Mouse (Mus musculus) intestine, postnatal 0 days (tissue): Measurements from ENCODE around the gene Rps6kc1. TPM values are rescaled to one million over a fixed set of nuclear protein-coding genes. Genes with fewer than 3 reads are reported as not detected.

ENCODE experiments used
- ATAC-seq: fragments of 200-750 bp; cut with Nextera tagmentation; 2 replicates; pipeline ENCODE4 v1.8.0; 2017; ENCODE audit warnings: mild to moderate bottlenecking, moderate TSS enrichment, moderate library complexity
- H3K27ac ChIP-seq: fragments of 300-500 bp; sonication (generic); 2 replicates; pipeline ENCODE4 v1.5.1; 2014; ENCODE audit warnings: mild to moderate bottlenecking, low read depth, low read length, moderate library complexity
- H3K27me3 ChIP-seq: fragments of 300-500 bp; sonication (generic); replicated peaks from 2 replicates; pipeline ENCODE4 v1.6.1; 2014; ENCODE audit warnings: low read length, mixed read lengths; ENCODE audit not compliant: control insufficient read depth, insufficient read depth
- H3K36me3 ChIP-seq: fragments of 300-500 bp; sonication (generic); 2 replicates; pipeline ENCODE4 v1.6.1; 2014; ENCODE audit warnings: mild to moderate bottlenecking, moderate library complexity; ENCODE audit not compliant: control insufficient read depth, insufficient read depth
- H3K4me1 ChIP-seq: fragments of 300-500 bp; sonication (generic); replicated peaks from 2 replicates; pipeline ENCODE4 v1.6.1; 2014; ENCODE audit warnings: antibody characterized with exemption, low read length, mixed read lengths; ENCODE audit not compliant: control insufficient read depth, insufficient read depth
- H3K4me2 ChIP-seq: fragments of 300-500 bp; sonication (generic); replicated peaks from 2 replicates; pipeline ENCODE4 v1.6.1; 2014; ENCODE audit warnings: low read depth, mild to moderate bottlenecking, moderate library complexity
- H3K4me3 ChIP-seq: fragments of 300-500 bp; sonication (generic); 2 replicates; pipeline ENCODE4 v1.5.1; 2014; ENCODE audit warnings: low read depth, low read length
- H3K9ac ChIP-seq: fragments of 300-500 bp; sonication (generic); 2 replicates; pipeline ENCODE4 v1.6.1; 2014; ENCODE audit warnings: mild to moderate bottlenecking, low read depth, low read length
- H3K9me3 ChIP-seq: fragments of 300-500 bp; sonication (generic); 2 replicates; pipeline ENCODE4 v1.6.1; 2016; ENCODE audit warnings: mixed run types; ENCODE audit not compliant: control insufficient read depth
- CTCF ChIP-seq: sonication (generic); IDR thresholded peaks from 2 replicates; pipeline ENCODE4 v1.5.1; 2016; ENCODE audit warnings: low read depth, mild to moderate bottlenecking, control low read depth, antibody characterized with exemption, moderate library complexity
- WGBS: fragments of 180-500 bp; shearing (Covaris S2); extraction: QIAGEN DNeasy Blood & Tissue Kit; methylation state at CpG from one replicate; pipeline ENCODE4 v1.1.7; 2014; 5-methylcytosine and 5-hydroxymethylcytosine counted together
- polyA plus RNA-seq: library from polyadenylated mRNA; unstranded; fragments of >200 nt; fragmentation: Nextera tagmentation; extraction: Ambion mirVana; gene quantifications from 2 replicates; pipeline ENCODE4 v1.2.1, GENCODE M21; 2015

Rps6kc1 gene
- polyA plus RNA-seq, 1 experiment from 2014 or later, result 6.0 TPM

DNA sequence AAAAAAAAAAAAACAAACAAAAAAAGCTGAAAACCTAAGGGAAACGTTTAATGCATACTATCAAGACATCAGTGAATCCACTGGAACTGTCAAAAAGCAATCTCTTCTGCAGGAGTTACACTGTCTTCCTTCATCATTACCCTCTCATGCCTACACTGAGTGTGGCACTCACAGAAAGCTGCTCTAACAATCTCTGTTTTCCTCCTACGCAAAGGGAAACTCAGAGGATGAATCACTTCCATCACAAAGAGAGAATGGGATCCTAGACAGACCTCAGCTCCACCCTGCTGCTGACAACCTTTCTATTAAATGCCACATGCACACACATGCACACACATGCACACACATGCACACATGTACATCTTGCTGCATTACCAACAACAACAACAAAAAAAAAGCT, 75.5 kb downstream of the Rps6kc1 start:
- 72% methylated on average over 2 of the region's 2 CpGs for WGBS

DNA sequence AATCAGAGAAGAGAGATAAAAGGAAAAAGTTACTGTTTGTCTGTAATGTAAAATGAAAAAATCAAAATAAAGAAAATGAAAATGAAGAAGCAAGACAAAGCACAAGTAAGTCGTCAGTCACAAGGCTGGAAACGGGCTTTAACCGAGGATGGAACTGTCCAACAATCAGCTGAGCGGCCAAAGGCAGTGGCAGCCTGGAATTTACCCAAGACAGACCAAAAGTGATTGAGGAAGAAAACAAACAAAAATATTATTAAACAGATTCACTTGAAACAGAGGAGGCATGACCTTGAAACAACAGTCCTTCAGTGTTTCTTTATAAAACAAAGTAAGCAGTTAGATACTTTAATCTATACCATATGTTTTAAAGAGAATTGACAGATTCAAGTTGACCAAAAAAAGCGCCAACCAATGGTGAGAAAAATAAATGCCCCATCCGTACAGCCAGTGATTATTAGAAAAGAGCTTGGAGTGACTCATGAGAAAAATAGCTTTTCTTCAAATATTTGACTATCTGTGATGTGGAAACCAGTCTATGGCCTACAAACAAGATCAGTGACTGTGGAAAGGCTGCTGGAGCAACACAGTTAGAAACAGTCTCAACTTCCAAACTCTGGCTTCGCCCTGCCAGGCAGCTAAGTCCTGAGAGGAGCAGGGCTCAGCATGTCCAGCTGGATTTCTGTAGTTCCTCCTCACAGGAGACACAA, 77.2 kb downstream of the Rps6kc1 start:
- H3K27me3 ChIP-seq, result no peaks in the 10 kb centered on the region
- H3K4me2 ChIP-seq, result no peak overlapping the region
- no peak overlapping the region for H3K9ac ChIP-seq
- H3K9me3 ChIP-seq, result no peaks in the 10 kb centered on the region
- WGBS, result 75% methylated on average over 7 of the region's 7 CpGs
- H3K4me3 ChIP-seq, result no peak overlapping the region
- H3K36me3 ChIP-seq, result 0 out of 2 replicates have a peak, but pooled peaks cover 4% of the 10 kb centered on the region
- ATAC-seq, result no peak
- no peak for TF ChIP-seq CTCF
- H3K27ac ChIP-seq, result no peak overlapping the region
- no peaks in the 10 kb centered on the region for H3K4me1 ChIP-seq

More for the DNA sequence above, 75.5 kb downstream of the Rps6kc1 start:
- H3K9me3 ChIP-seq, result no peaks in the 10 kb centered on the region
- no peak overlapping the region for H3K4me3 ChIP-seq
- peaks cover 5% of the 10 kb centered on the region; the same call in 1 of the 2 replicates for H3K36me3 ChIP-seq
- H3K4me1 ChIP-seq, result no peaks in the 10 kb centered on the region
- no peak overlapping the region for H3K9ac ChIP-seq
- TF ChIP-seq CTCF, result no peak
- H3K27me3 ChIP-seq, result no peaks in the 10 kb centered on the region
- no peak overlapping the region for H3K4me2 ChIP-seq
- ATAC-seq, result no peak
- no peak overlapping the region for H3K27ac ChIP-seq

DNA sequence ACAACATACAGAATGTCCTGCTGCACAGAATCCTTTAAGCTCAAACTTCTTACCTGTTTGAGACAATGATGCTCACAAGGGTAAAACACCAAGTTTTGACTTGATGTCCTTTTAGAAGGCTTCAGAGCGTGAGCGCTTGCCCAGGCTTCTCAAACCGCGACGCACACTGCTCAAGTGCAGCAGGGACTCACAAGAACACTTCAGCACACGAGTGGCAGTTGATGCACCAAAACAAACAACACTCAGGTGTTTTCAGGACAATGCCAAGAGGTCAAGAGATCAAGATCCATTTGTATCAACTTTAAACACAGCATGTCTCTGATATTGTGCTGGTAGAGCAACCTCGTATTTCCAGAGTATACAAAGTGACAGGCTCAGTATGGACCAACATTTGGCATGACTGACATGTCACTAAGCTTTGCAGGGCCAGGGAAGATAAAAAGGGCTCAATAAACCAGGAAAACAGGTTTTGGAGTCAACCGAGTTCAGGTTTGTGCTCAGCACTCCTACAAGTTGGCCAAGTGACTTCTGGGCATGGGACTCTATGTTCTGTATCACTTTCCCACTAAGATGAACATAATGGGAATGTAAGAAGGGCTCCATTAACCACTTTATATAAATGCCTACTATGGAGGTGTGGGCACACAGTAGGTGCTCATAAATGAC, 78.5 kb downstream of the Rps6kc1 start:
- Histone ChIP-seq H3K4me1 (no peaks in the 10 kb centered on the region), H3K4me3 (no peak overlapping the region), H3K9me3 (no peaks in the 10 kb centered on the region), H3K4me2 (no peak overlapping the region), H3K27ac (peak overlapping the region; percentile 77), H3K9ac (no peak overlapping the region), H3K27me3 (no peaks in the 10 kb centered on the region), H3K36me3 (0 out of 2 replicates have a peak, but pooled peaks cover 4% of the 10 kb centered on the region)
- WGBS, result 71% methylated on average over 8 of the region's 8 CpGs
- no peak for TF ChIP-seq CTCF
- ATAC-seq, result no peak

DNA sequence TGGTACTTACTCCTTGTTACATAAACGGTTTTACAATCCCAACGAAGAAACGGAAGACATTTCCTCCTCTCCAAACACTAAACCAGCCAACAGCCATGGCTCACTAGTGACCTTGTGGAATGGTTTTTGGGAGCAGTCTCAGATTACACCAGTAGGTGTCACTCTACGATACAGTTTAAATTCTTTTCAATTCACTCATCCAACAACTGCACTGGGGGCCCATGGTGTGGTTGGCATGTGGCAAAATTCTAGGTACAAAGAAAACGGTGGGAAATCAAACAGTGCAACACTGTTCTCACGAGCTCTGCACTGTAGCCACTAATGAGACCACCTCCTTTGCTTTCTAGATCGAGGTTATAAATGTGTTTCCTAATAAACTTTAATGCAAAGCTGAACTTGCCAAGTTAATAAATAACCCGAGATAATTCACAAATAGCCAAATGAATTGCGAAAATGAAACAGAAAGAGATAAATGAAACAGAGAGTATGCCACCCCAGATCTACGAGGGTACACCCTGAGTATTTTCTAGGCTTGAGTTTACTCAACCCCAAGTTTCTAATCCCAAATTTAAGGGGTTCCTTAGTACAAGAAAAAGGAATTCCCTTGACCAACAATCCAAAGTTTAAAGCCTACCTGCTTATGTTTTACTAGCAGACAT, 79.6 kb downstream of the Rps6kc1 start:
- peaks cover 10% of the 10 kb centered on the region; the same call in 1 of the 2 replicates for H3K36me3 ChIP-seq
- WGBS, result 28% methylated on average over 10 of the region's 10 CpGs
- H3K9ac ChIP-seq, result no peak overlapping the region
- H3K9me3 ChIP-seq, result no peaks in the 10 kb centered on the region
- H3K4me1 ChIP-seq, result no peaks in the 10 kb centered on the region
- H3K27ac ChIP-seq, result peak overlapping the region; percentile 77
- peak; percentile 83 for TF ChIP-seq CTCF
- no peaks in the 10 kb centered on the region for H3K27me3 ChIP-seq
- peak; percentile 76 for ATAC-seq
- H3K4me3 ChIP-seq, result 0 out of 2 replicates have a peak overlapping the region, but pooled peaks have one; percentile 3
- H3K4me2 ChIP-seq, result peak overlapping the region; percentile 48

DNA sequence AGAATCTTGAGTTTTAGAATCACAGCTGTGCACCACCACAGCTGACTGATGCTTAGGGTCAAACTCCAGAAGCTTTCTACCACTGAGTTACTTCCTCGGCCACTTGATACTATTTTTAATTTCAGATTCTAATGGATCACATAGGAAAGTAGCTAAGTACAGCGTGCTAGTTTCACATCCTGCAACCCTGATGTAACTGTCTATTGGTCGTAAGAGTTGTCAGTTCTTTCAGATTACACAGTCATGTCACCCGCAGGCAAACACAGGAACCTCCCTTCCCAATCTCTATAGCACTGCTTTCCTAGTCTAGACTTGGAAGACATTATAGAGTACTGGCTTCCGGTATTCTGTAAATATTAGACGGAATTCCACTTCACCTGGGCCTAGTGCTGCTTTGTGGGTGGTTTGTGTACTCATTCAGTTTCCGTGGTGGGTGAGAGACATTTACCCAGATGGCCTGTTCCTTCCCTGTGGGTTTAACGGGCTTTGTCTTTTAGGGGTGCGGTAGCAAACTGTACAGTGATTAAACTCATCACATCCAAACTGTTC, 85.0 kb downstream of the Rps6kc1 start:
- Histone ChIP-seq H3K27me3 (no peaks in the 10 kb centered on the region), H3K4me1 (no peaks in the 10 kb centered on the region), H3K4me2 (no peak overlapping the region), H3K4me3 (no peak overlapping the region), H3K27ac (no peak overlapping the region), H3K9me3 (no peaks in the 10 kb centered on the region), H3K36me3 (peaks cover 5% of the 10 kb centered on the region; the same call in 1 of the 2 replicates), H3K9ac (no peak overlapping the region)
- 63% methylated on average over 9 of the region's 9 CpGs for WGBS
- no peak for ATAC-seq
- TF ChIP-seq CTCF, result no peak

DNA sequence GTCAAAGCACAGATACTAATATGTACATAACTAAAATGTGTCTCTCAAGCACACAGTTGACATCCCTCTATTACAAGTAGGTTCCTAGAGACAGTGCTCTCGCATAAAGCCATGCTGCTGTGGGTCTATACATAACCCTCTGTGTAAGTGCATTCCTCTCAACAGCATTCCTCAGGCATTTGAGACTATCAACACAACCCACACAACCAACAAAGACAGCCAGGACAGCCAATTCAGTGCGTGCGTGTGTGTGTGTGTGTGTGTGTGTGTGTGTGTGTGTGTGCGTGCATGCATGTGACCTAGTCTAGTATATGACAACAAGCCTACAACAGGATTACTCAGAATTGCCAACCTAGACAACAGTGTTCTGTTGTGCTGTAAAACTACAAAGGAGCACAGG, 87.8 kb downstream of the Rps6kc1 start:
- no peaks in the 10 kb centered on the region for H3K4me1 ChIP-seq
- no peaks in the 10 kb centered on the region for H3K27me3 ChIP-seq
- H3K4me2 ChIP-seq, result no peak overlapping the region
- H3K27ac ChIP-seq, result no peak overlapping the region
- no peaks in the 10 kb centered on the region for H3K9me3 ChIP-seq
- no peak for TF ChIP-seq CTCF
- no peak overlapping the region for H3K4me3 ChIP-seq
- no peak for ATAC-seq
- WGBS, result 92% methylated on average over 4 of the region's 4 CpGs
- H3K9ac ChIP-seq, result no peak overlapping the region
- peaks cover 15% of the 10 kb centered on the region; the same call in 1 of the 2 replicates for H3K36me3 ChIP-seq
